Mouse (Mus musculus) forebrain, embryonic 11.5 days (tissue): ENCODE data around the gene Dnaaf2. TPM values are rescaled to one million over a fixed set of nuclear protein-coding genes. Genes with fewer than 3 reads are reported as not detected.

Experiments
- ATAC-seq: fragments of 200-750 bp; cut with Nextera tagmentation; replicated peaks from 2 replicates; pipeline ENCODE4 v1.8.0; 2017; ENCODE audit warnings: moderate TSS enrichment; ENCODE audit not compliant: low FRiP score
- DNase-seq: peaks from one replicate; pipeline ENCODE4 v3.0.0-alpha.2; 2017; ENCODE audit warnings: low spot score
- H3K27ac ChIP-seq: fragments of 300-500 bp; sonication (generic); 2 replicates; pipeline ENCODE4 v1.5.1; 2014; ENCODE audit warnings: low read depth, low read length
- H3K27me3 ChIP-seq: fragments of 300-500 bp; sonication (generic); 2 replicates; pipeline ENCODE4 v1.6.1; 2014; ENCODE audit warnings: mild to moderate bottlenecking, low read length, mixed read lengths; ENCODE audit not compliant: control insufficient read depth, insufficient read depth
- H3K36me3 ChIP-seq: fragments of 300-500 bp; sonication (generic); 2 replicates; pipeline ENCODE4 v1.6.1; 2014; ENCODE audit warnings: mild to moderate bottlenecking, low read length, moderate library complexity, mixed read lengths; ENCODE audit not compliant: control insufficient read depth, insufficient read depth
- H3K4me1 ChIP-seq: fragments of 300-500 bp; sonication (generic); replicated peaks from 2 replicates; pipeline ENCODE4 v1.6.1; 2014; ENCODE audit warnings: low read length, mixed read lengths; ENCODE audit not compliant: control insufficient read depth, insufficient read depth
- H3K4me2 ChIP-seq: fragments of 300-500 bp; sonication (generic); 2 replicates; pipeline ENCODE4 v1.6.1; 2014; ENCODE audit warnings: low read depth, mild to moderate bottlenecking, low read length, moderate library complexity, mixed read lengths; ENCODE audit not compliant: severe bottlenecking
- H3K4me3 ChIP-seq: fragments of 300-500 bp; sonication (generic); 2 replicates; pipeline ENCODE4 v1.5.1; 2014; ENCODE audit warnings: low read depth, low read length
- H3K9ac ChIP-seq: fragments of 300-500 bp; sonication (generic); 2 replicates; pipeline ENCODE4 v1.6.1; 2014; ENCODE audit warnings: low read length
- H3K9me3 ChIP-seq: fragments of 300-500 bp; sonication (generic); 2 replicates; pipeline ENCODE4 v1.6.1; 2016; ENCODE audit warnings: low read length, mixed read lengths; ENCODE audit not compliant: control insufficient read depth
- WGBS: fragments of 180-500 bp; shearing (Covaris S2); extraction: QIAGEN DNeasy Blood & Tissue Kit; methylation state at CpG from one replicate; pipeline ENCODE4 v1.1.7; 2014; 5-methylcytosine and 5-hydroxymethylcytosine counted together
- polyA plus RNA-seq: library from polyadenylated mRNA; unstranded; fragments of >200 nt; fragmentation: Nextera tagmentation; extraction: Ambion mirVana; gene quantifications from 2 replicates; pipeline ENCODE4 v1.2.1, GENCODE M21; 2014

Gene Dnaaf2
- polyA plus RNA-seq, 1 experiment from 2014 or later: 20.0 TPM

- Histone ChIP-seq H3K9ac (no peak overlapping the region), H3K27me3 (no peaks in the 10 kb centered on the region), H3K4me1 (no peaks in the 10 kb centered on the region), H3K4me2 (no peak overlapping the region), H3K4me3 (no peak overlapping the region), H3K9me3 (no peaks in the 10 kb centered on the region), H3K36me3 (no peaks in the 10 kb centered on the region; the same call in 1 of the 2 replicates), H3K27ac (no peak overlapping the region)
- ATAC-seq: no peak
- WGBS: 94% methylated on average over 1 of the region's 1 CpGs
- no peak for DNase-seq
These were observed 7.7 kb downstream of the Dnaaf2 start for GRCm38 (mm10) chr12:69190522-69190921.

- H3K9ac ChIP-seq: no peak overlapping the region
- no peaks in the 10 kb centered on the region for H3K9me3 ChIP-seq
- 89% methylated on average over 9 of the region's 9 CpGs for WGBS
- no peaks in the 10 kb centered on the region; the same call in 1 of the 2 replicates for H3K36me3 ChIP-seq
- H3K4me1 ChIP-seq: peaks cover 4% of the 10 kb centered on the region; the same call in 1 of the 2 replicates
- ATAC-seq (no peak), DNase-seq (no peak)
- H3K27me3 ChIP-seq: no peaks in the 10 kb centered on the region
- no peak overlapping the region for H3K4me2 ChIP-seq
- no peak overlapping the region for H3K4me3 ChIP-seq
- no peak overlapping the region for H3K27ac ChIP-seq
These were observed 8.2 kb downstream of the Dnaaf2 start for GRCm38 (mm10) chr12:69190074-69190473.

- ATAC-seq (no peak), DNase-seq (no peak)
- Histone ChIP-seq H3K4me1 (peaks cover 7% of the 10 kb centered on the region; the same call in 1 of the 2 replicates), H3K9ac (no peak overlapping the region), H3K27ac (no peak overlapping the region), H3K27me3 (no peaks in the 10 kb centered on the region), H3K4me2 (no peak overlapping the region), H3K36me3 (no peaks in the 10 kb centered on the region; the same call in 1 of the 2 replicates), H3K9me3 (no peaks in the 10 kb centered on the region), H3K4me3 (no peak overlapping the region)
- 74% methylated on average over 5 of the region's 5 CpGs for WGBS
These were observed 11.3 kb downstream of the Dnaaf2 start for GRCm38 (mm10) chr12:69186811-69187471.

GRCm38 (mm10) chr12:69185371-69185770, 12.9 kb downstream of the Dnaaf2 start:
- no peak for DNase-seq
- peak overlapping the region; percentile 98 for H3K4me2 ChIP-seq
- peak overlapping the region; percentile 90 for H3K9ac ChIP-seq
- H3K4me3 ChIP-seq: peak overlapping the region; percentile 87
- no peaks in the 10 kb centered on the region; the same call in 1 of the 2 replicates for H3K36me3 ChIP-seq
- ATAC-seq: no peak
- no peaks in the 10 kb centered on the region for H3K9me3 ChIP-seq
- H3K4me1 ChIP-seq: peaks cover 7% of the 10 kb centered on the region; the same call in 1 of the 2 replicates
- H3K27me3 ChIP-seq: no peaks in the 10 kb centered on the region
- 79% methylated on average over 7 of the region's 7 CpGs for WGBS
- no peak overlapping the region for H3K27ac ChIP-seq

GRCm38 (mm10) chr12:69184342-69185295, 13.6 kb downstream of the Dnaaf2 start:
- peak; percentile 57 for ATAC-seq
- no peaks in the 10 kb centered on the region; the same call in 1 of the 2 replicates for H3K36me3 ChIP-seq
- WGBS: 3% methylated on average over 85 of the region's 86 CpGs

GRCm38 (mm10) chr12:69183583-69184308, 14.5 kb downstream of the Dnaaf2 start, which contains the start of the genes Rpl36al and Mgat2:
Rpl36al (minus strand) TSS chr12:69184083.
Mgat2 (plus strand) TSS chr12:69184157.
- WGBS: under 1% methylated on average over 82 of the region's 84 CpGs
- H3K36me3 ChIP-seq: no peaks in the 10 kb centered on the region; the same call in 1 of the 2 replicates
- ATAC-seq: peak; percentile 100

More at GRCm38 (mm10) chr12:69184342-69185295, 13.6 kb downstream of the Dnaaf2 start:
- peak; percentile 79 for DNase-seq
- Histone ChIP-seq H3K9ac (peak overlapping the region; percentile 90), H3K9me3 (no peaks in the 10 kb centered on the region), H3K4me3 (peak overlapping the region; percentile 87), H3K27me3 (no peaks in the 10 kb centered on the region), H3K27ac (peak overlapping the region; percentile 66), H3K4me2 (peak overlapping the region; percentile 98), H3K4me1 (peaks cover 7% of the 10 kb centered on the region; the same call in 1 of the 2 replicates)

GRCm38 (mm10) chr12:69181800-69182199, 16.4 kb downstream of the Dnaaf2 start:
- H3K27me3 ChIP-seq: no peaks in the 10 kb centered on the region
- no peak overlapping the region for H3K9ac ChIP-seq
- no peak for DNase-seq
- 83% methylated on average over 4 of the region's 4 CpGs for WGBS
- H3K4me3 ChIP-seq: no peak overlapping the region
- no peaks in the 10 kb centered on the region; the same call in 1 of the 2 replicates for H3K36me3 ChIP-seq
- ATAC-seq: no peak
- H3K4me1 ChIP-seq: peaks cover 7% of the 10 kb centered on the region; the same call in 1 of the 2 replicates
- H3K27ac ChIP-seq: no peak overlapping the region
- H3K9me3 ChIP-seq: no peaks in the 10 kb centered on the region
- H3K4me2 ChIP-seq: no peak overlapping the region

More at GRCm38 (mm10) chr12:69183583-69184308, 14.5 kb downstream of the Dnaaf2 start, which contains the start of the genes Rpl36al and Mgat2:
- Histone ChIP-seq H3K4me2 (peak within 1 kb of the TSS; percentile 98), H3K4me3 (peak within 1 kb of the TSS; percentile 87), H3K9ac (peak within 1 kb of the TSS; percentile 90), H3K27ac (peak within 1 kb of the TSS; percentile 66), H3K4me1 (peaks cover 7% of the 10 kb centered on the region; the same call in 1 of the 2 replicates), H3K27me3 (no peaks in the 10 kb centered on the region), H3K9me3 (no peaks in the 10 kb centered on the region)
- DNase-seq: peak; percentile 99

GRCm38 (mm10) chr12:69179371-69179770, 18.9 kb downstream of the Dnaaf2 start:
- 72% methylated on average over 12 of the region's 12 CpGs for WGBS
- ATAC-seq (no peak), DNase-seq (no peak)
- H3K36me3 ChIP-seq: no peaks in the 10 kb centered on the region; the same call in 1 of the 2 replicates
- no peak overlapping the region for H3K4me3 ChIP-seq
- no peak overlapping the region for H3K9ac ChIP-seq
- no peaks in the 10 kb centered on the region for H3K9me3 ChIP-seq
- no peak overlapping the region for H3K27ac ChIP-seq
- H3K4me2 ChIP-seq: no peak overlapping the region
- no peaks in the 10 kb centered on the region for H3K27me3 ChIP-seq
- H3K4me1 ChIP-seq: no peaks in the 10 kb centered on the region
